Comparison of ENCODE assay signal across 8 mouse cellular contexts in genomic region chr5:122314966-122315667, GRCm38 (mm10). TPM values are rescaled to one million over a fixed set of nuclear protein-coding genes. Genes with fewer than 3 reads are reported as not detected.
DNase-seq lines count a peak whose midpoint lies in the region; ATAC-seq lines count a peak whose summit lies in the region.

No protein-coding gene starts in this region.

- H3K36me3 ChIP-seq in midbrain, embryonic 10.5 days: peaks cover 89% of the 10 kb centered on the region
- H3K36me3 ChIP-seq in midbrain, embryonic 13.5 days: peaks cover 69% of the 10 kb centered on the region
- peaks cover 74% of the 10 kb centered on the region for H3K36me3 ChIP-seq in liver, embryonic 12.5 days

- no peak for DNase-seq in midbrain, embryonic 10.5 days (ENCODE audit: low spot score)
- DNase-seq in cerebellum, postnatal 36 days: peak; percentile 91 to 92
- peak; percentile 95 to 97 for DNase-seq in heart, adult 18-20 months
- peak; percentile 89 for DNase-seq in kidney, postnatal 10 days
- DNase-seq in ovary, postnatal 10 days (ENCODE audit: low spot score): peak; percentile 41
- peak; percentile 59 for DNase-seq in thymus, postnatal 14 days

- no peaks in the 10 kb centered on the region for H3K9me3 ChIP-seq in midbrain, embryonic 10.5 days (replicated peaks)
- no peaks in the 10 kb centered on the region for H3K9me3 ChIP-seq in midbrain, embryonic 13.5 days
- no peaks in the 10 kb centered on the region for H3K9me3 ChIP-seq in liver, embryonic 12.5 days (replicated peaks)

- H3K27ac ChIP-seq in midbrain, embryonic 10.5 days (replicated peaks): 0 out of 2 replicates have a peak overlapping the region, but pooled peaks have one; percentile 23
- no peak overlapping the region for H3K27ac ChIP-seq in midbrain, embryonic 13.5 days
- H3K27ac ChIP-seq in liver, embryonic 12.5 days: peak overlapping the region; percentile 46

- no peak for ATAC-seq in midbrain, embryonic 13.5 days
- ATAC-seq in liver, embryonic 12.5 days: peak; percentile 65

- H3K4me2 ChIP-seq in midbrain, embryonic 13.5 days (replicated peaks): no peak overlapping the region
- H3K4me2 ChIP-seq in liver, embryonic 12.5 days: peak overlapping the region; percentile 45

- H3K4me3 ChIP-seq in midbrain, embryonic 10.5 days: no peak overlapping the region
- H3K4me3 ChIP-seq in midbrain, embryonic 13.5 days (replicated peaks): no peak overlapping the region
- no peak overlapping the region for H3K4me3 ChIP-seq in liver, embryonic 12.5 days

- no peak overlapping the region for H3K9ac ChIP-seq in midbrain, embryonic 13.5 days (replicated peaks)
- H3K9ac ChIP-seq in liver, embryonic 12.5 days: 0 out of 2 replicates have a peak overlapping the region, but pooled peaks have one; percentile 27

- H3K4me1 ChIP-seq in midbrain, embryonic 10.5 days: peaks cover 3% of the 10 kb centered on the region; the same call in 1 of the 2 replicates
- H3K4me1 ChIP-seq in midbrain, embryonic 13.5 days (replicated peaks): peaks cover 5% of the 10 kb centered on the region
- H3K4me1 ChIP-seq in liver, embryonic 12.5 days: peaks cover 34% of the 10 kb centered on the region

- H3K27me3 ChIP-seq in midbrain, embryonic 10.5 days (ENCODE audit: low read depth, poor library complexity, severe bottlenecking): no peaks in the 10 kb centered on the region
- H3K27me3 ChIP-seq in midbrain, embryonic 13.5 days: no peaks in the 10 kb centered on the region
- H3K27me3 ChIP-seq in liver, embryonic 12.5 days (replicated peaks): no peaks in the 10 kb centered on the region

- 80% methylated on average over 20 of the region's 20 CpGs for WGBS in midbrain, embryonic 10.5 days
- WGBS in midbrain, embryonic 13.5 days: 77% methylated on average over 20 of the region's 20 CpGs
- WGBS in liver, embryonic 12.5 days (ENCODE audit: insufficient replicate concordance): 26% methylated on average over 20 of the region's 20 CpGs

RNA-seq across cellular contexts. Expression of gene Pptc7, which starts 31.0 kb away (rescaled TPM):
- polyA plus RNA-seq in midbrain, embryonic 10.5 days (2016; fragmentation: Nextera tagmentation; extraction: Ambion mirVana): 7.3 and 7.7 TPM in 2 replicates
- 8.0 and 9.1 TPM in 2 replicates for polyA plus RNA-seq in midbrain, embryonic 13.5 days (2015; fragmentation: Nextera tagmentation; extraction: Ambion mirVana)
- 100 to 1,000 TPM; 112 to 135 TPM for total RNA-seq in heart, adult 18-20 months (2021)
- 6.1 and 6.8 TPM in 2 replicates for polyA plus RNA-seq in liver, embryonic 12.5 days (2016; fragmentation: Nextera tagmentation; extraction: Ambion mirVana)

RNA-seq across cellular contexts. Expression of gene Rad9b, which starts 38.9 kb away (rescaled TPM):
- 9.5 and 11.5 TPM in 2 replicates for polyA plus RNA-seq in midbrain, embryonic 10.5 days (2016; fragmentation: Nextera tagmentation; extraction: Ambion mirVana)
- 21.8 and 22.6 TPM in 2 replicates for polyA plus RNA-seq in midbrain, embryonic 13.5 days (2015; fragmentation: Nextera tagmentation; extraction: Ambion mirVana)
- 1 to 10 TPM in 1 of 2 experiments, under 1 TPM in 1; 0.52 to 2.1 TPM for total RNA-seq in heart, adult 18-20 months (2021)
- 4.7 and 6.1 TPM in 2 replicates for polyA plus RNA-seq in liver, embryonic 12.5 days (2016; fragmentation: Nextera tagmentation; extraction: Ambion mirVana)

RNA-seq across cellular contexts. Expression of gene Vps29, which starts 39.1 kb away (rescaled TPM):
- polyA plus RNA-seq in midbrain, embryonic 10.5 days (2016; fragmentation: Nextera tagmentation; extraction: Ambion mirVana): 218 and 220 TPM in 2 replicates
- 260 and 269 TPM in 2 replicates for polyA plus RNA-seq in midbrain, embryonic 13.5 days (2015; fragmentation: Nextera tagmentation; extraction: Ambion mirVana)
- 100 to 1,000 TPM in 1 of 2 experiments, 10 to 100 TPM in 1; 99.3 to 111 TPM for total RNA-seq in heart, adult 18-20 months (2021)
- 133 and 137 TPM in 2 replicates for polyA plus RNA-seq in liver, embryonic 12.5 days (2016; fragmentation: Nextera tagmentation; extraction: Ambion mirVana)

RNA-seq across cellular contexts. Expression of gene Tctn1, which starts 50.9 kb away (rescaled TPM):
- 5.9 and 6.4 TPM in 2 replicates for polyA plus RNA-seq in midbrain, embryonic 10.5 days (2016; fragmentation: Nextera tagmentation; extraction: Ambion mirVana)
- 6.2 and 6.4 TPM in 2 replicates for polyA plus RNA-seq in midbrain, embryonic 13.5 days (2015; fragmentation: Nextera tagmentation; extraction: Ambion mirVana)
- total RNA-seq in heart, adult 18-20 months (2021): 1 to 10 TPM; 2.8 to 4.9 TPM
- polyA plus RNA-seq in liver, embryonic 12.5 days (2016; fragmentation: Nextera tagmentation; extraction: Ambion mirVana): 1.2 and 1.7 TPM in 2 replicates

RNA-seq across cellular contexts. Expression of gene Gpn3, which starts 56.6 kb away (rescaled TPM):
- 76.9 and 82.9 TPM in 2 replicates for polyA plus RNA-seq in midbrain, embryonic 10.5 days (2016; fragmentation: Nextera tagmentation; extraction: Ambion mirVana)
- polyA plus RNA-seq in midbrain, embryonic 13.5 days (2015; fragmentation: Nextera tagmentation; extraction: Ambion mirVana): 50.8 and 51.8 TPM in 2 replicates
- total RNA-seq in heart, adult 18-20 months (2021): 10 to 100 TPM; 31.8 to 33.0 TPM
- 80.3 and 85.1 TPM in 2 replicates for polyA plus RNA-seq in liver, embryonic 12.5 days (2016; fragmentation: Nextera tagmentation; extraction: Ambion mirVana)
